8 mouse cellular contexts compared by ENCODE assay signal in the genomic region with DNA sequence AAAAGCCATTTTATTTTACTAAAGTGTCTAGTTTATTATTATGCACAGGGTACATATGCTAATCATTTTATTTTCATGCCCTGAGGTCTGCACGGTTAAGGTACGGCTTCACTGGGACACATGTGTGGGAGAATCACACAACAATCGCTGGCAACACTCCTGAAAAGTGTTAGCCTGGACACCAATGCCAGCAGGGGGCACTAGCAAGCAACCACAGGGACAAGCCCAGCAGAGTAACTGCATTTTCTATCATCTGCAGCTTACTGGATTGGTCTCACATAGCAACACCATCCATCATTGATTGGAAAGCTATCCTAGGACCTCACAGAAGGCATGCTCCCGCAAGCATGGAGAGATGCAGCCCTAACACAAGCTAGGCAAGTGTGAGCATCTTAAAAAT. TPM values are rescaled to one million over a fixed set of nuclear protein-coding genes. Genes with fewer than 3 reads are reported as not detected.
A peak's percentile ranks its signal among the peaks of the same experiment; 100 is the strongest.
DNase-seq lines count a peak whose midpoint lies in the region; ATAC-seq and TF ChIP-seq lines count a peak whose summit lies in the region.

No protein-coding gene starts in this region.

- H3K4me3 ChIP-seq in MEL (ENCODE audit: control insufficient read depth in 1 of 2, insufficient read depth in 1 of 2, low read depth in 2 of 2, low read length in 2 of 2) = no peak overlapping the region

- no peak for TF ChIP-seq POLR2A in MEL (IDR thresholded peaks at IDR 0.05; ENCODE audit: control insufficient read depth in 1 of 2, insufficient read depth in 1 of 2, low read depth in 1 of 2, low read length in 2 of 2, poor library complexity in 1 of 2)

- H3K9ac ChIP-seq in MEL (ENCODE audit: control insufficient read depth, low read depth, low read length, poor library complexity, severe bottlenecking) = no peak overlapping the region

- peak; percentile 72 to 78 (median 77) for TF ChIP-seq CTCF in MEL (IDR thresholded peaks at IDR 0.05 in 2 of 3, conservative IDR thresholded peaks at IDR 0.05 in 1 of 3; ENCODE audit: control insufficient read depth in 1 of 3, insufficient read depth in 1 of 3, low read depth in 2 of 3, low read length in 3 of 3, poor library complexity in 1 of 3, severe bottlenecking in 1 of 3)

- H3K27ac ChIP-seq in MEL (ENCODE audit: control insufficient read depth, low read depth, low read length) = no peak overlapping the region

- H3K4me1 ChIP-seq in MEL (ENCODE audit: control insufficient read depth in 1 of 2, insufficient read depth in 2 of 2, low read length in 2 of 2) = no peaks in the 10 kb centered on the region

- no peaks in the 10 kb centered on the region for H3K79me2 ChIP-seq in MEL (ENCODE audit: control insufficient read depth, insufficient read depth, low read length, poor library complexity)

- no peaks in the 10 kb centered on the region for H3K9me3 ChIP-seq in MEL (replicated peaks; ENCODE audit: insufficient read depth, low read length)

- H3K36me3 ChIP-seq in MEL (ENCODE audit: control insufficient read depth in 1 of 2, insufficient read depth in 2 of 2, low read length in 2 of 2) = no peaks in the 10 kb centered on the region

- peaks cover 0 to 2% of the 10 kb centered on the region in 2 experiments; a peak in 2 of 4 replicates for H3K27me3 ChIP-seq in MEL (ENCODE audit: control insufficient read depth in 1 of 2, insufficient read depth in 2 of 2, low read length in 2 of 2)

- no peak for TF ChIP-seq EP300 in MEL (IDR thresholded peaks at IDR 0.05; ENCODE audit: low read depth in 1 of 2, low read length in 2 of 2)

- ATAC-seq in erythroid progenitor cell, adult 5-6 weeks (replicated peaks; ENCODE audit: low FRiP score, poor library complexity, severe bottlenecking) = no peak

- TF ChIP-seq RAD21 in MEL (IDR thresholded peaks at IDR 0.05; ENCODE audit: low read depth, low read length) = peak; percentile 64

- peak; percentile 62 for DNase-seq in A20 (ENCODE audit: low read depth, low spot score)
- peak; percentile 54 for DNase-seq in MEL (ENCODE audit: low read depth, low spot score)
- DNase-seq in cerebellum, postnatal 36 days = peak; percentile 71
- peak; percentile 34 to 57 for DNase-seq in gastrocnemius, postnatal 4 days (ENCODE audit: low spot score in 2 of 2)
- DNase-seq in layer of hippocampus, adult 9-11 months = peak; percentile 60
- peak; percentile 63 for DNase-seq in lung, postnatal 36 days
- DNase-seq in right cerebral cortex, postnatal 14 days = peak; percentile 84

TF ChIP-seq in MEL, 35 proteins besides CTCF, POLR2A, EP300 and RAD21:
- TF ChIP-seq CHD2 (IDR thresholded peaks at IDR 0.05; ENCODE audit: low read length) (no peak), MYC (IDR thresholded peaks at IDR 0.05; ENCODE audit: low read depth, low read length) (no peak), POLR2AphosphoS5 (IDR thresholded peaks at IDR 0.05; ENCODE audit: borderline replicate concordance, low read depth, low read length) (no peak), ZC3H11A (IDR thresholded peaks at IDR 0.05; ENCODE audit: low read depth, low read length) (peak; percentile 52), KAT2A (conservative IDR thresholded peaks at IDR 0.05; ENCODE audit: low read depth, low read length) (no peak), SMC3 (IDR thresholded peaks at IDR 0.05; ENCODE audit: low read depth, low read length) (peak; percentile 82), MAX (IDR thresholded peaks at IDR 0.05; ENCODE audit: low read length) (no peak), POLR2AphosphoS2 (IDR thresholded peaks at IDR 0.05; ENCODE audit: low read length) (no peak), NELFE (IDR thresholded peaks at IDR 0.05; ENCODE audit: low read depth, low read length) (no peak)

RNA-seq across cellular contexts. Expression of gene Pum3, which starts 20.8 kb away (rescaled TPM):
- total RNA-seq in MEL (2012; rRNA removed) = 88.6 and 98.3 TPM in 2 replicates
- 100 to 1,000 TPM; 166 to 181 TPM for polyA plus RNA-seq in MEL (2012; ENCODE audit: insufficient read depth in 1 of 2, insufficient read length in 2 of 2, low read depth in 1 of 2, low replicate concordance in 2 of 2, missing spikeins in 1 of 2)
- 10 to 100 TPM; 41.5 to 52.9 TPM for total RNA-seq in gastrocnemius, postnatal 4 days (2021)
- total RNA-seq in erythroid progenitor cell, adult 5-6 weeks (2015; ENCODE audit: low replicate concordance) = 31.9 and 42.9 TPM in 2 replicates
- 23.4 and 57.8 TPM in 2 replicates for total RNA-seq in erythroid progenitor cell, adult 5-6 weeks (2017; ENCODE audit: low replicate concordance)
